Mouse (Mus musculus) intestine, embryonic 16.5 days (tissue): ENCODE measurements at regions not wholly inside any gene's neighbourhood (a gene's known extent, or its start where the extent isn't known, plus 50 kb on each side); places are given as distances from the start of the nearest gene placed in this dataset.
A peak's percentile ranks its signal among the peaks of the same experiment; 100 is the strongest.

Experiments used
- ATAC-seq: fragments of 200-750 bp; cut with Nextera tagmentation; 2 replicates; pipeline ENCODE4 v1.8.0; 2017; ENCODE audit warnings: moderate TSS enrichment, moderate library complexity
- H3K27ac ChIP-seq: fragments of 300-500 bp; sonication (generic); 2 replicates; pipeline ENCODE4 v1.5.1; 2014; ENCODE audit warnings: mild to moderate bottlenecking, low read length
- H3K27me3 ChIP-seq: fragments of 300-500 bp; sonication (generic); replicated peaks from 2 replicates; pipeline ENCODE4 v1.6.1; 2014; ENCODE audit warnings: low read length, control low read depth, mixed read lengths; ENCODE audit not compliant: control insufficient read depth, insufficient read depth
- H3K36me3 ChIP-seq: fragments of 300-500 bp; sonication (generic); 2 replicates; pipeline ENCODE4 v1.6.1; 2014; ENCODE audit warnings: low read length, control low read depth; ENCODE audit not compliant: control insufficient read depth, insufficient read depth
- H3K4me1 ChIP-seq: fragments of 300-500 bp; sonication (generic); 2 replicates; pipeline ENCODE4 v1.6.1; 2014; ENCODE audit warnings: low read length, control low read depth, mixed read lengths; ENCODE audit not compliant: control insufficient read depth, insufficient read depth
- H3K4me2 ChIP-seq: fragments of 300-500 bp; sonication (generic); 2 replicates; pipeline ENCODE4 v1.6.1; 2014; ENCODE audit warnings: low read depth, low read length, control low read depth
- H3K4me3 ChIP-seq: fragments of 300-500 bp; sonication (generic); 2 replicates; pipeline ENCODE4 v1.5.1; 2014; ENCODE audit warnings: mild to moderate bottlenecking, low read length
- H3K9ac ChIP-seq: fragments of 300-500 bp; sonication (generic); 2 replicates; pipeline ENCODE4 v1.6.1; 2014; ENCODE audit warnings: low read depth, low read length
- H3K9me3 ChIP-seq: fragments of 300-500 bp; sonication (generic); 2 replicates; pipeline ENCODE4 v1.6.1; 2016; ENCODE audit warnings: low read length, control low read depth; ENCODE audit not compliant: control insufficient read depth
- WGBS: fragments of 180-500 bp; shearing (Covaris S2); extraction: QIAGEN DNeasy Blood & Tissue Kit; methylation state at CpG from one replicate; pipeline ENCODE4 v1.1.7; 2014; 5-methylcytosine and 5-hydroxymethylcytosine counted together

DNA sequence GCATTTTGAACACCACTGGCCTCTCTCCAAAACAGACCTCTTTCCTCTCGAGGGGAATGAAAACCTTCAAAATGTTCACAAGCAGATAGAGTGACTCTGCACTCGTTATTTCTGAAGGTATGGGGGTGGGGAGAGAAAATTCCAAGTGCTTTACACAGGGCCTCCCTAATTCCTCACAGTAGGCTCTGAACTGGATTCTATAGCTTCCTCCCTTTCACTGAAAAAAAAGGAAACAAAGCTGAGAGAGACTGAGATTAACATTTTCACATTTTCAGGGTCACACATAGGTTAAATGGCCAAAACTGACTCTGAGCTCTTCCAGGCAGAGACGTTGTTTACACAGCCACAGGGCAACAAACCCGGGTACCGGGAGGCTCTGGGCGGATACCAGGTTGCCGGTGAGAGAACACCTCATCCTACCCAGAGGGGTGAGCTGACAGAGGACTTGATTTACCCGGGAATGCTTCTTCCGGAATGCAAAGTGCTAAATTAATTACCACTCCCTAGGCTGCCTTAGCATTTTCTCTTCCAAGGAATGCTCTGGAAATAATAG is 98.5 kb downstream of the Tmco5 start:
- no peak overlapping the region for H3K4me2 ChIP-seq
- H3K4me3 ChIP-seq, result no peak overlapping the region
- no peaks in the 10 kb centered on the region for H3K36me3 ChIP-seq
- no peaks in the 10 kb centered on the region for H3K27me3 ChIP-seq
- H3K9ac ChIP-seq, result no peak overlapping the region
- H3K9me3 ChIP-seq, result no peaks in the 10 kb centered on the region
- 11% methylated on average over 9 of the region's 9 CpGs for WGBS
- ATAC-seq, result no peak
- H3K4me1 ChIP-seq, result peaks cover 45% of the 10 kb centered on the region
- H3K27ac ChIP-seq, result peak overlapping the region; percentile 85

DNA sequence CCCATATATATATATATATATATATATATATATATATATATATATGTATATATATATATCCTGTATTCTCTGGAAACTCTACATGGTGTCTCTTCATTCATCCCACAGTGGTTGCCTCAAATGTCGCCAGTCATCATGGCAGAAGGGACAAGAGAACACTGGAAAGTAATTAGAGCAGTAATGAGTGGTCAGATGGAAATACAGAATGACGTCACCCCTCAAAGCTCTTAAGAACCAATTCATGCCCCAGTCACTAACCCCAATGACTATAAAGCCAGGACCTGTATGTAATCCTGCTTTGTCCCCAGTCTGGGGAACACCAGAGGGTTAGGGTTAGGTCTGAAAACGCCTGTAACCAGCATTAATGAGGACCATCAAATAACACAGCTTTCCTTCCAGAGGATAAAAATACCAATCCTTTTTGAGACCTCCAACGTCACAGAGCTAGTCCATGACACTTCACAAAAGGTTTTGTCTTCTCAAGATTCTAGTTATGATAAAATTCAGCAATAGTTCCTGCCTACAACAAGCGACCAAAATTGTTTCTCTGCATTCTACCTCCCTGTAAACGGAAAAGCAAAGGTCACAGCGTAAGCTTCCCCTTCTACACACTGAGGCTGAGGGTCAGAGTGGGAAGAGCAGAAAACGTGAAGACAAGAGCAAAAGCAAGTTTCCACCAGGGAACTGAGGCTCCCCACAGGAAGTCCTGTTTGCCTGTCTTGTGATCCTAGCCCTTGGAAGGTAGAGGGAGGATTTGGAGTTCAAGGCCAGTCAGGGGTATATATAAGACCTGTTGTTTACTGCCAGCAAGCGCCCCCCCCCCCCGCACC is 99.5 kb downstream of the Tmco5 start:
- Histone ChIP-seq H3K4me1 (peaks cover 37% of the 10 kb centered on the region), H3K4me3 (no peak overlapping the region)
- ATAC-seq, result no peak

DNA sequence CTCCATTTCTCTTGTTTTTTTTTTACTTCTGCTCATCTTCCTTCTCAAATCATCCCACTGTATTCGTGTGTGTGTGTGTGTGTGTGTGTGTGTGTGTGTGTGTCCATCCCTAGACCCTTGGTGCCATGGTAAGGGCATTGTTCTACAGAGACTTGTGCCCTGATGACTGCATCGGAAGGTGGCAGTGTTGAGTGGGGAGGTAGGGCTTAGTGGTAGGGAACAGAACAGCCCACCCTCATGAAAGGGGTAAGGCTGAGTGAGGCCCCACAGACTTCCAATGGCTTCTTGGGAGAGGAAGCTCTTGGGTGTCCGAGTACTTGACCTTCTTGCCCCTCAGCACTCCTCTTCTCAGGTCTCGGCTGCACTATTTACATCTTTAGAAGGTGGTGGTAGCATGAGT is 100.3 kb downstream of the Tmco5 start:
- Histone ChIP-seq H3K9me3 (no peaks in the 10 kb centered on the region), H3K27ac (no peak overlapping the region; the same call in 1 of the 2 replicates), H3K4me1 (peaks cover 31% of the 10 kb centered on the region), H3K9ac (no peak overlapping the region), H3K4me2 (no peak overlapping the region), H3K36me3 (no peaks in the 10 kb centered on the region), H3K4me3 (no peak overlapping the region), H3K27me3 (no peaks in the 10 kb centered on the region)
- ATAC-seq, result no peak
- whole genome bisulfite sequencing, result 72% methylated on average over 4 of the region's 4 CpGs

More for the DNA sequence above, 99.5 kb downstream of the Tmco5 start:
- Histone ChIP-seq H3K4me2 (no peak overlapping the region), H3K36me3 (no peaks in the 10 kb centered on the region), H3K27me3 (no peaks in the 10 kb centered on the region), H3K27ac (no peak overlapping the region), H3K9ac (no peak overlapping the region), H3K9me3 (no peaks in the 10 kb centered on the region)
- 72% methylated on average over 10 of the region's 10 CpGs for WGBS

DNA sequence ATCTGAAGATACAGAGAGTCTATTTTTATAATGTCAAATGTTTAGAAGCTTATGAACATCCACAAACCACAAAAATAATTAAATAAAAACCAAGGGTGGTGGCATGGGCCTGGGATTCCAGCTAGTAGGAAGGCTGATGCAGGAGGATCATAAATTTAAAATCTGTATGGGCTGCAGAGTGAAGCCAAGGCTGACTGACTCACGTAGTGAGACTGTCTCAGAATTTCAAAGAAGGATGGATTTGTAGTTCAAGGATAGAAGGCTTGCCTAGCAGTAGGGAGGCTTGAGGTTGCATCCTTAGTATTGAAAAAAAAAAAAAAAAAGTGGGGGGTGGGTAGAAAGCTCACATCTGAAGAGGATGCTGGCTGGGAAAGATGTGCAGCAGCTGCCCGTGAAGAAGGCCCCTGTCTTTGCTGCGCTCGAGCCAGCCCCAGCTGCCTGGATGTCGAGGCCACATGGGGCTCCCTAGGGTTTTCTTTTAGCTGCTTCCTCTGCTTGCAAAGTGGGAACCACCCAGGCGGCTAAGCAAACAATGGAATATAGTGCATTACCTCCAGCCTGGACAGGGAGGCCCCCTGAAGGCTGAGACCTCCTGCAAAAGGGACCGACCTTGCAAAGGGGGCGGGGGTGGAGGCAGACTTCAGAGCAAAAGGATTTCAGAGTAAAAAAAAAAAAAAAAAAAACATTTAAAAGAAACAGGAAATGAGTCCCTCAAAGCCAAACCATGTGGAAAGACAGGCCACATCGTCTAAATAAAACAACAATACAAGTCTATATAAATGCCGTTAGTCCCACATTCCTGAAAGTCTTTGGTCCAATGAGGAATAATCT is 101.3 kb downstream of the Tmco5 start:
- Histone ChIP-seq H3K9me3 (no peaks in the 10 kb centered on the region), H3K4me1 (peaks cover 31% of the 10 kb centered on the region), H3K9ac (no peak overlapping the region), H3K4me3 (no peak overlapping the region), H3K27ac (peak overlapping the region; percentile 44), H3K4me2 (no peak overlapping the region), H3K27me3 (no peaks in the 10 kb centered on the region), H3K36me3 (no peaks in the 10 kb centered on the region)
- ATAC-seq, result peak; percentile 26
- 13% methylated on average over 10 of the region's 10 CpGs for WGBS

DNA sequence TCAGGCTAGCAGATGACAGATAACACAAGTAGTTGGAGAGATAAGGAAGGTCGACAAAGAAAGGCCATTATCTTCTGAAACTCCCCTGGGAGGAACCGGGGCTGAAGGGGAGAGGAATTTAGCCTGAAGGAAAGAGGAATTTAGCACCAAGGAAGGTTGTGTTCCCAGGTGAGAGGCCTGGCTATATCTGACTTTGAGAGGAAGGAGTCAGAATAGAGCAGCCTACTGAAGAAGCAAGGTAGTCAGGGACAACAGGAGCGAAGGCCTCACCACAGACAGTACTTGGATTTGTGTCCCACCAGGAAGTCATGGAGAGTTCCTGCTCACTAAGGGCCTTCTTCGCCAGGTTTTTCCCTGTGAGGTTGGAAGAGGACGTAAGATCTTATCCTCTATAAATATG is 102.2 kb downstream of the Tmco5 start:
- Histone ChIP-seq H3K4me1 (peaks cover 27% of the 10 kb centered on the region), H3K27ac (peak overlapping the region; percentile 39), H3K27me3 (no peaks in the 10 kb centered on the region), H3K4me2 (no peak overlapping the region), H3K4me3 (no peak overlapping the region), H3K9me3 (no peaks in the 10 kb centered on the region), H3K36me3 (no peaks in the 10 kb centered on the region), H3K9ac (no peak overlapping the region)
- WGBS, result 51% methylated on average over 5 of the region's 5 CpGs
- peak; percentile 15; the same call in 1 of the 2 replicates for ATAC-seq

DNA sequence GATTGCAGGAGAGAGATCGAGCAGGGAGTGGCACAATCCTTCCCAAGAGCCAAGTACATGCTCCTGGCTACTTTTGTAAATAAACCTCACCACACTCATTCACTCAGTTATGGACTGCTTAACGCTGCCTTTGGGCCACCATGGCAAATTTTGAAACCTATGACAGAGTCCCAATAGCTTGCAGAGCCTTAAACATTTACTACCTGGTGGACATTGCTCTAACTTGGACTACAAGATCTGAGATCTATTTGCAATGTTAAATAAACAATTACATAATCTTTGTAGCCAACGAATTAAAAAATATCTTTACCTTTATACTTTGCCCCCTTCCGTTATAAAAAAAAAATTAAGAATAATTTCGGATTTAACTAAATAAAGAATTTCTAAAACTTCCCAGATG is 104.9 kb downstream of the Tmco5 start:
- no peaks in the 10 kb centered on the region for H3K9me3 ChIP-seq
- H3K27ac ChIP-seq, result no peak overlapping the region
- no peak for ATAC-seq
- no peaks in the 10 kb centered on the region for H3K36me3 ChIP-seq
- peaks cover 11% of the 10 kb centered on the region for H3K4me1 ChIP-seq
- no peak overlapping the region for H3K4me3 ChIP-seq
- H3K9ac ChIP-seq, result no peak overlapping the region
- no peak overlapping the region for H3K4me2 ChIP-seq
- 84% methylated on average over 5 of the region's 5 CpGs for WGBS
- no peaks in the 10 kb centered on the region for H3K27me3 ChIP-seq

DNA sequence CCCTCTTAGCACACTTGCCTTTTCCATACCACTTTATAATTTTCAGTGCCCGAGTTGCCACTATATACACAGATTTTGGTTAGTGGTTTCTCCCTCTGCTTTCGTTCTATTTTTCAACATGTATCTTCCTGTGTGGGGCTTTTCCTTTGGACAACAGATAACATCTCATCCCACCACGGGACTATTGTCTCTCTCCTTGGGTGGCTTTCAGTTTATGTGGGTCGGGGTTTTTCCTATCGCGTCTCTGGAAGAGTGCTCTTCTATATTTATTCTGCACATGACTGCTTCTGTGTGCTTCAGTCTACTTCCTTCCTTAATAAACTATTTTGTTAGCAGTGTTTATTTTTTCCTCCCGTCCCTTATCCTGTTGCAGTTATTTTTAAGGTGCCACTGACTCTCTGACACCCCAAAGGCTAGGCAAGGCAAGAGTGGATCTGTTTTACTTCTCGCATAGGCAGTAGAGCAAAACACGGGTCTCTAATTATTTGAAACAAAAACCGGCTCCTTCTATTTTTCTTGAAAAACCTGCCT is 105.4 kb downstream of the Tmco5 start:
- Histone ChIP-seq H3K4me1 (peaks cover 9% of the 10 kb centered on the region), H3K27me3 (no peaks in the 10 kb centered on the region), H3K9ac (no peak overlapping the region), H3K27ac (no peak overlapping the region), H3K4me2 (no peak overlapping the region), H3K4me3 (no peak overlapping the region), H3K36me3 (no peaks in the 10 kb centered on the region), H3K9me3 (no peaks in the 10 kb centered on the region)
- ATAC-seq, result no peak
- 59% methylated on average over 10 of the region's 10 CpGs for WGBS

DNA sequence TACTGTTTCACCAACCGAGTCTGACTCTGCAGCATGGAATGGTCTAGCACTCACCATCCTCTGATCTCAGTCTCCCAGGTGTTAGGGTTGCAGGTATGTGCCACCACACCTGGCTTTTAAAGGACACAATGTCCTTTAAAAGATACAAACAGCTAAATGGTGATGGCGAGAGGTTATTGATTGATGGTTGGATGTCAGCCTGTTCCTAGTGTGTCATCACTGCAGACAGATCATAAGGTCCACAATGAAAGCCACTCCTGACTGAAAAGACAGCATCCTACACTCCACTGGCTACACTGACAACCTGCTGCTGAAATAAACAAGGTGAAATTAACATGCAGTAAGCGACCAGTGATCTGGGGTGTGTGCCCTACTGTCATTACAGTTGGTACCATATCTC is 106.1 kb downstream of the Tmco5 start:
- no peaks in the 10 kb centered on the region for H3K27me3 ChIP-seq

DNA sequence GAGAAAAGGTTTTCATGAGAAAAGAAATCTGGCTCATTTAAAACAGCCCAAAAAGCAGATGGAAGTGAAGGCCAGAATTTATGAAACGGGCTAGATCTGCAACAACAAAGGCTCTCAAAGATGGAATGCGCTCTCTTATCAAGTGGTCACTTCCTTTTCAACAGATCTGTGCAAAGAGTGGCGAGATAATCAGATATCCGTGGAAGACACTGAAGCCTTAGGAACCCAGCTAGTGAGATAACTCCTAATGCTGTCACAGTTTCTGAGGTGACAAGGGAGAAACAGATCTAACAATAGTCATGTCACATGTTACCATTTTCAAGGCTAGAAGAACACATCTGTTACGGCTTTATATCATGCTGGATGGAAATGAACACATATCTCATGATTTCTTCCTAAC is 107.1 kb downstream of the Tmco5 start:
- no peaks in the 10 kb centered on the region for H3K9me3 ChIP-seq
- no peak for ATAC-seq
- no peak overlapping the region for H3K4me2 ChIP-seq
- no peaks in the 10 kb centered on the region for H3K27me3 ChIP-seq
- H3K4me1 ChIP-seq, result peaks cover 3% of the 10 kb centered on the region; the same call in 1 of the 2 replicates
- no peaks in the 10 kb centered on the region for H3K36me3 ChIP-seq
- WGBS, result 46% methylated on average over 5 of the region's 5 CpGs
- H3K9ac ChIP-seq, result no peak overlapping the region
- no peak overlapping the region for H3K27ac ChIP-seq
- H3K4me3 ChIP-seq, result no peak overlapping the region

More for the DNA sequence above, 106.1 kb downstream of the Tmco5 start:
- H3K9ac ChIP-seq, result no peak overlapping the region
- no peak overlapping the region for H3K4me3 ChIP-seq
- no peaks in the 10 kb centered on the region for H3K36me3 ChIP-seq
- ATAC-seq, result no peak
- H3K9me3 ChIP-seq, result no peaks in the 10 kb centered on the region
- H3K27ac ChIP-seq, result no peak overlapping the region
- 76% methylated on average over 3 of the region's 3 CpGs for WGBS
- peaks cover 7% of the 10 kb centered on the region for H3K4me1 ChIP-seq
- no peak overlapping the region for H3K4me2 ChIP-seq
